Mouse (Mus musculus) limb, embryonic 14.5 days (tissue): ENCODE results near the gene Fkbpl. TPM values are rescaled to one million over a fixed set of nuclear protein-coding genes. Genes with fewer than 3 reads are reported as not detected.
A peak's percentile ranks its signal among the peaks of the same experiment; 100 is the strongest.

ENCODE experiments used
- ATAC-seq: fragments of 200-750 bp; cut with Nextera tagmentation; 2 replicates; pipeline ENCODE4 v1.8.0; 2017; ENCODE audit warnings: low read depth, moderate number of reproducible peaks, moderate TSS enrichment; ENCODE audit not compliant: low FRiP score
- DNase-seq: peaks from one replicate; pipeline ENCODE4 v3.0.0-alpha.2; 2015; ENCODE audit warnings: low spot score
- H3K27ac ChIP-seq: fragments of 300-500 bp; sonication (generic); replicated peaks from 2 replicates; pipeline ENCODE4 v1.5.1; 2014; ENCODE audit warnings: low read depth, mild to moderate bottlenecking, low read length, moderate library complexity, mixed read lengths
- H3K27me3 ChIP-seq: fragments of 300-500 bp; sonication (generic); 2 replicates; pipeline ENCODE4 v1.6.1; 2014; ENCODE audit warnings: low read length, mixed read lengths; ENCODE audit not compliant: control insufficient read depth, insufficient read depth
- H3K36me3 ChIP-seq: fragments of 300-500 bp; sonication (generic); 2 replicates; pipeline ENCODE4 v1.6.1; 2014; ENCODE audit warnings: mild to moderate bottlenecking, low read length, moderate library complexity, mixed read lengths; ENCODE audit not compliant: control insufficient read depth, insufficient read depth
- H3K4me1 ChIP-seq: fragments of 300-500 bp; sonication (generic); 2 replicates; pipeline ENCODE4 v1.6.1; 2014; ENCODE audit warnings: antibody characterized with exemption, low read length, mixed read lengths; ENCODE audit not compliant: control insufficient read depth, insufficient read depth
- H3K4me2 ChIP-seq: fragments of 300-500 bp; sonication (generic); replicated peaks from 2 replicates; pipeline ENCODE4 v1.6.1; 2014; ENCODE audit warnings: low read depth, mild to moderate bottlenecking, low read length, moderate library complexity; ENCODE audit not compliant: severe bottlenecking
- H3K4me3 ChIP-seq: fragments of 300-500 bp; sonication (generic); replicated peaks from 2 replicates; pipeline ENCODE4 v1.5.1; 2014; ENCODE audit warnings: low read length
- H3K9ac ChIP-seq: fragments of 300-500 bp; sonication (generic); 2 replicates; pipeline ENCODE4 v1.6.1; 2014; ENCODE audit warnings: mild to moderate bottlenecking, low read depth, low read length, moderate library complexity; ENCODE audit not compliant: severe bottlenecking
- H3K9me3 ChIP-seq: fragments of 300-500 bp; sonication (generic); 2 replicates; pipeline ENCODE4 v1.6.1; 2016; ENCODE audit warnings: low read length; ENCODE audit not compliant: control insufficient read depth
- POLR2A ChIP-seq: fragments of 200-500 bp; IDR thresholded peaks from 2 replicates; pipeline ENCODE4 v1.8.0; 2012; ENCODE audit warnings: inconsistent platforms, mild to moderate bottlenecking, moderate library complexity, borderline replicate concordance; ENCODE audit not compliant: insufficient read depth, insufficient read length; ENCODE audit errors: extremely low read depth
- WGBS: fragments of 180-500 bp; shearing (Covaris S2); extraction: QIAGEN DNeasy Blood & Tissue Kit; methylation state at CpG from one replicate; pipeline ENCODE4 v1.1.7; 2014; 5-methylcytosine and 5-hydroxymethylcytosine counted together
- polyA plus RNA-seq, 2 experiments: library from polyadenylated mRNA; depleted of rRNA in 1 of 2; stranded (reverse) in 1 of 2; unstranded in 1 of 2; fragments of >200 nt; fragmentation: Nextera tagmentation in 1 of 2; extraction: Ambion mirVana in 1 of 2; gene quantifications; 2 replicates each; pipeline versions ENCODE4 v1.2.1 to v1.2.3; 2012 to 2014

Gene Fkbpl
- polyA plus RNA-seq, 2 experiments = 5.1 to 11.9 TPM

GRCm38 (mm10) chr17:34663558-34663957 lies 19.0 kb downstream of the Fkbpl start:
- no peak overlapping the region for H3K4me2 ChIP-seq
- no peaks in the 10 kb centered on the region for H3K9me3 ChIP-seq
- no peak overlapping the region for H3K4me3 ChIP-seq
- TF ChIP-seq POLR2A = no peak
- H3K36me3 ChIP-seq = no peaks in the 10 kb centered on the region
- peaks cover 7% of the 10 kb centered on the region for H3K4me1 ChIP-seq
- H3K27ac ChIP-seq = no peak overlapping the region
- DNase-seq (no peak), ATAC-seq (no peak)
- peaks cover 27% of the 10 kb centered on the region for H3K27me3 ChIP-seq
- H3K9ac ChIP-seq = no peak overlapping the region
- WGBS = 22% methylated on average over 1 of the region's 1 CpGs

- no peaks in the 10 kb centered on the region for H3K9me3 ChIP-seq
- DNase-seq (no peak), ATAC-seq (no peak)
- no peak overlapping the region for H3K4me2 ChIP-seq
- TF ChIP-seq POLR2A = no peak
- no peak overlapping the region for H3K4me3 ChIP-seq
- peaks cover 7% of the 10 kb centered on the region for H3K4me1 ChIP-seq
- H3K9ac ChIP-seq = no peak overlapping the region
- H3K36me3 ChIP-seq = no peaks in the 10 kb centered on the region
- H3K27ac ChIP-seq = no peak overlapping the region
- H3K27me3 ChIP-seq = peaks cover 26% of the 10 kb centered on the region
- WGBS = 79% methylated on average over 7 of the region's 7 CpGs
These were observed 19.9 kb downstream of the Fkbpl start for GRCm38 (mm10) chr17:34664472-34664871.

GRCm38 (mm10) chr17:34670235-34670634 lies 25.7 kb downstream of the Fkbpl start, which contains the start of gene Tnxb:
Tnxb (plus strand) TSS chr17:34670535.
- H3K27me3 ChIP-seq = peaks cover 61% of the 10 kb centered on the region

GRCm38 (mm10) chr17:34671151-34672066 lies 26.8 kb downstream of the Fkbpl start:
- H3K9me3 ChIP-seq = no peaks in the 10 kb centered on the region
- ATAC-seq (no peak), DNase-seq (no peak)
- no peak overlapping the region for H3K27ac ChIP-seq
- no peak for TF ChIP-seq POLR2A
- peaks cover 61% of the 10 kb centered on the region for H3K27me3 ChIP-seq
- no peaks in the 10 kb centered on the region for H3K4me1 ChIP-seq
- peak overlapping the region; percentile 53 for H3K4me2 ChIP-seq
- H3K36me3 ChIP-seq = no peaks in the 10 kb centered on the region
- H3K4me3 ChIP-seq = peak overlapping the region; percentile 30
- H3K9ac ChIP-seq = peak overlapping the region; percentile 43
- 12% methylated on average over 77 of the region's 93 CpGs for WGBS

More at GRCm38 (mm10) chr17:34670235-34670634, 25.7 kb downstream of the Fkbpl start, which contains the start of gene Tnxb:
- Histone ChIP-seq H3K27ac (no peak within 1 kb of the TSS), H3K4me2 (peak within 1 kb of the TSS; percentile 53), H3K4me3 (peak within 1 kb of the TSS; percentile 30), H3K36me3 (no peaks in the 10 kb centered on the region), H3K9ac (peak within 1 kb of the TSS; percentile 43; the same call in 1 of the 2 replicates), H3K4me1 (no peaks in the 10 kb centered on the region), H3K9me3 (no peaks in the 10 kb centered on the region)
- DNase-seq (no peak), ATAC-seq (no peak)
- WGBS = 68% methylated on average over 7 of the region's 7 CpGs
- no peak for TF ChIP-seq POLR2A

GRCm38 (mm10) chr17:34672246-34672792 lies 27.8 kb downstream of the Fkbpl start:
- WGBS = 37% methylated on average over 49 of the region's 49 CpGs
- H3K27ac ChIP-seq = no peak overlapping the region
- TF ChIP-seq POLR2A = no peak
- H3K9ac ChIP-seq = peak overlapping the region; percentile 43; the same call in 1 of the 2 replicates
- H3K4me1 ChIP-seq = no peaks in the 10 kb centered on the region
- H3K36me3 ChIP-seq = no peaks in the 10 kb centered on the region
- peaks cover 61% of the 10 kb centered on the region for H3K27me3 ChIP-seq
- DNase-seq (no peak), ATAC-seq (no peak)
- peak overlapping the region; percentile 53 for H3K4me2 ChIP-seq
- H3K4me3 ChIP-seq = peak overlapping the region; percentile 30
- no peaks in the 10 kb centered on the region for H3K9me3 ChIP-seq
